Mouse (Mus musculus) midbrain, embryonic 12.5 days (tissue): ENCODE results near the gene Gab2. TPM values are rescaled to one million over a fixed set of nuclear protein-coding genes. Genes with fewer than 3 reads are reported as not detected.

Experiments
- ATAC-seq: fragments of 200-750 bp; cut with Nextera tagmentation; 2 replicates; pipeline ENCODE4 v1.8.0; 2017; ENCODE audit warnings: low read depth, moderate TSS enrichment, moderate library complexity; ENCODE audit not compliant: low FRiP score
- H3K27ac ChIP-seq: fragments of 300-500 bp; sonication (generic); replicated peaks from 2 replicates; pipeline ENCODE4 v1.5.1; 2016; ENCODE audit warnings: mild to moderate bottlenecking
- H3K27me3 ChIP-seq: fragments of 300-500 bp; sonication (generic); 2 replicates; pipeline ENCODE4 v1.6.1; 2016; ENCODE audit warnings: mild to moderate bottlenecking
- H3K36me3 ChIP-seq: fragments of 300-500 bp; sonication (generic); 2 replicates; pipeline ENCODE4 v1.6.1; 2016
- H3K4me1 ChIP-seq: fragments of 300-500 bp; sonication (generic); 2 replicates; pipeline ENCODE4 v1.6.1; 2016
- H3K4me2 ChIP-seq: fragments of 300-500 bp; sonication (generic); replicated peaks from 2 replicates; pipeline ENCODE4 v1.6.1; 2016; ENCODE audit warnings: mild to moderate bottlenecking, moderate library complexity
- H3K4me3 ChIP-seq: fragments of 300-500 bp; sonication (generic); 2 replicates; pipeline ENCODE4 v1.5.1; 2016; ENCODE audit warnings: mild to moderate bottlenecking
- H3K9ac ChIP-seq: fragments of 300-500 bp; sonication (generic); replicated peaks from 2 replicates; pipeline ENCODE4 v1.6.1; 2016; ENCODE audit warnings: mild to moderate bottlenecking, moderate library complexity
- H3K9me3 ChIP-seq: fragments of 300-500 bp; sonication (generic); 2 replicates; pipeline ENCODE4 v1.6.1; 2016; ENCODE audit warnings: mild to moderate bottlenecking
- WGBS: fragments of 180-500 bp; shearing (Covaris S2); methylation state at CpG from one replicate; pipeline ENCODE4 v1.1.7; 2016; 5-methylcytosine and 5-hydroxymethylcytosine counted together
- polyA plus RNA-seq: library from polyadenylated mRNA; unstranded; fragments of >200 nt; fragmentation: Nextera tagmentation; extraction: Ambion mirVana; gene quantifications from 2 replicates; pipeline ENCODE4 v1.2.1, GENCODE M21; 2016

Gene Gab2
- polyA plus RNA-seq, 1 experiment from 2014 or later = 15.7 TPM

DNA sequence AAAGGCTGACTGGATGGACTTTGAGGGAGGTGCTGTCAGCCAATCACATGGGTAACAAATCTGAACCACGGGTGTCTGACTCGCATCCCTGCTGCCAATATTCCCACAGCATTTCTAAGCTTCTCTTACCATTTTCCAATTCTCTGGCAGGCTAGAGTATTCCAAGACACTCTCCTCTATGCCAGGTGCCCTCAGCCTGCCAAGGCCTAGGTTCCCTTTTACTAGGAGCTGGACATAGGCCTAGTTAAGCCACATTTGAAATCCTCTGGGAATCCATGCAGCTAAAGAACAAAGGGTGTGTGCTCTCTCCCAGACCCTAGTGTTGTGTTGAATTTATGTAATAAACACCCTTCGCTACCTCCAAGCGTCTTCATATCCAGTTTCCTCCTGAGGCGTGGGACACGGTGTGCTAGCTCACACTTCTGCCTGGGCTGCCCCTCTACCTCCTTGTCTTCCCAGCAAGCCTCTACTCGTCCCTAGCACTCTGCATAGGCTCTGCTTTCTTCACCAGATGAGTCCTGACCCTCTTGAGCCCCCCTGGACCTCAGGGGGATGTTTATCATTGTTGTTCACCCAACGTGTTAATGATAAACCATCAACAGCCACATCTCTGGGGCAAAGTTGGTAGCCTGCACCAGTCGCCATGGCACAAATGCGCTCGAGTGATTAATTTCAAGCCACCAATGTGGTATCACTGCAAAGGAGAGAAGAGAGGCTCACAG is 270.6 kb downstream of the Gab2 start:
- WGBS = 87% methylated on average over 11 of the region's 11 CpGs

DNA sequence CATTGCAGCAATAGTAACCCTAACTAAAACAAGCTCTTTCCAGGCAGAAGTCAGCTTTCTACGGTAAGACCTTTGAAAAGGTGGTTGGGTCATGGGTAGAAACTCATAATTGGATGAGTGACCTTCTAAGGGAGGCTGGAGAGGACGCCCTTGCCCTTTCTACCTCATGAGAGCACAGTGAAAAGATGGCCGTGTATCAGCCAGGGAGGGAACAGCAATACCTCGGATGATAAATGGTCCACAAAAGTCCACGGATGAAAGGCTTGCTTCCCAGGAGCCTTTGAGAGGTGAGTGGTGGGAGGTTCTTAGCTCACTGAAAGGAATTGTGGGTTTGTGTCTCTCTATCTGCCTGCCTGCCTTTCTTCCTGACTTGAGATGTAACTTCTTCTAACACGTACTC is 272.0 kb downstream of the Gab2 start:
- Histone ChIP-seq H3K4me1 (peaks cover 9% of the 10 kb centered on the region; the same call in 1 of the 2 replicates), H3K27ac (no peak overlapping the region), H3K27me3 (0 out of 2 replicates have a peak, but pooled peaks cover 3% of the 10 kb centered on the region), H3K9ac (no peak overlapping the region), H3K4me2 (no peak overlapping the region), H3K36me3 (no peaks in the 10 kb centered on the region), H3K9me3 (no peaks in the 10 kb centered on the region), H3K4me3 (no peak overlapping the region)
- ATAC-seq = no peak
- WGBS = 88% methylated on average over 6 of the region's 6 CpGs

More for the DNA sequence above, 270.6 kb downstream of the Gab2 start:
- H3K4me1 ChIP-seq = peaks cover 9% of the 10 kb centered on the region; the same call in 1 of the 2 replicates
- H3K36me3 ChIP-seq = 0 out of 2 replicates have a peak, but pooled peaks cover 8% of the 10 kb centered on the region
- no peak overlapping the region for H3K4me3 ChIP-seq
- no peak overlapping the region for H3K27ac ChIP-seq
- H3K27me3 ChIP-seq = 0 out of 2 replicates have a peak, but pooled peaks cover 3% of the 10 kb centered on the region
- H3K9ac ChIP-seq = no peak overlapping the region
- H3K4me2 ChIP-seq = no peak overlapping the region
- ATAC-seq = no peak
- no peaks in the 10 kb centered on the region for H3K9me3 ChIP-seq

DNA sequence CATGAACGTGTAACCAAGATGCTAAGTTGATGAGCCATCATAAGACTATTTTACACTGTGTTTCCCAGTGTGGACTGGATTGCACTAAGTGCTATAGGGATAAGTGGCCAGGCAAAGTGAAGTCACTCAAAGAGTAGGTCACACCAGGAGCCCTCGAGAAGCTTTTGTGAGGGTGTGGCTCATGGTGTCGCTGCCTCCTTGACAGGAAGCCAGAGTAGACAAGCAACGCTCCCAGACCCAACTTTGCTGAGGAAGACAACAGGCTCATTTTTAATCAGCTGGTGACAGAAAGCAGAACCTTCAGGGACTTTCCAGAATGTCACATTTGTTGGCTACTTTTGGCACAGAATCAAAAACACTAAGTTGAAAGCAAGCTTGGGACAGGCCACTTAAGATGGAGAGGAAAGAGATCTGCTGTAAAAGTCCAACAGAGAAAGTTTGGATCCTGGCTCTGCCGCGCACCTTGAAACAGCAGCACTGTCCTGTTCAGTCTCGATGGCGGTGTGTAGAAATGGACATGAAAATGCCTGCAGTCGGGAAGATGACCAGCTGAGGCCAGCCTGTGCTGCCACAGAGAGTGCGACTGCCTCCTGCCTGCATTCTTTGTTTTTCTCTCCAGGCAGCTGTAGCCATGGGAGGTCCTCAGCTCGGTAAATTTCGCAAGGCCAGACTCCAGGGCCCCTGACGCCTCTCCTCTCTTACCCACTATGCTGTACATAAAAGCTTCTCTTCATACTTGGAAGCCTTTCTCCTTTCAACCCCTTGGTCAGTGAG is 273.9 kb downstream of the Gab2 start:
- Histone ChIP-seq H3K9ac (no peak overlapping the region), H3K4me2 (no peak overlapping the region), H3K4me3 (no peak overlapping the region), H3K36me3 (no peaks in the 10 kb centered on the region), H3K27me3 (0 out of 2 replicates have a peak, but pooled peaks cover 3% of the 10 kb centered on the region), H3K9me3 (no peaks in the 10 kb centered on the region), H3K4me1 (peaks cover 11% of the 10 kb centered on the region; the same call in 1 of the 2 replicates), H3K27ac (no peak overlapping the region)
- WGBS = 46% methylated on average over 13 of the region's 13 CpGs
- ATAC-seq = no peak

DNA sequence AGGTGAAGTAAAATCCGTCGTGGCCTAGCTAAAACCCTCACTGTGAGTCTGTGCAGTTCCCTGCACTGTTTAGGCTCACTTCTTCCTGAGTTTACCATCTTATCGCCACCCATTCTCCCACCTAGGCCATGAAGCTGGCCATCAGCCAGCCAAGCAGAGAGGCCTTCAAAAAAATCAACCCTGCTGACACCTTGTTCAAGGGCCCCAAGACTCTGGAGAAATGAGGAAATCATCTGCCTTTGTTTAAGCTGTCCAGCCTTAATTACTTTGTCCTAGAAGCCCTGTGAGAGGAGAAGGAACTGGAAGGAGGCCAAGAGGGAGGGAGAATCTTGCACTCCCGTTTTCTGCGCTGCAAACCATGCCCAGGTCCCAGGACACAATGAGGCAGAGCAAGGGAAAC is 274.9 kb downstream of the Gab2 start:
- no peak for ATAC-seq
- WGBS = 80% methylated on average over 5 of the region's 5 CpGs

GRCm38 (mm10) chr7:97356875-97357276 is 275.5 kb downstream of the Gab2 start:
- no peak overlapping the region for H3K4me2 ChIP-seq
- no peak overlapping the region for H3K4me3 ChIP-seq
- 0 out of 2 replicates have a peak, but pooled peaks cover 3% of the 10 kb centered on the region for H3K27me3 ChIP-seq
- no peak for ATAC-seq
- H3K36me3 ChIP-seq = no peaks in the 10 kb centered on the region
- no peaks in the 10 kb centered on the region for H3K9me3 ChIP-seq
- H3K4me1 ChIP-seq = peaks cover 5% of the 10 kb centered on the region; the same call in 1 of the 2 replicates
- H3K27ac ChIP-seq = no peak overlapping the region
- WGBS = 82% methylated on average over 5 of the region's 5 CpGs
- H3K9ac ChIP-seq = no peak overlapping the region

More for the DNA sequence above, 274.9 kb downstream of the Gab2 start:
- Histone ChIP-seq H3K9me3 (no peaks in the 10 kb centered on the region), H3K9ac (no peak overlapping the region), H3K36me3 (no peaks in the 10 kb centered on the region), H3K4me3 (no peak overlapping the region), H3K27me3 (0 out of 2 replicates have a peak, but pooled peaks cover 3% of the 10 kb centered on the region), H3K4me2 (no peak overlapping the region), H3K27ac (no peak overlapping the region), H3K4me1 (peaks cover 6% of the 10 kb centered on the region; the same call in 1 of the 2 replicates)

- no peak overlapping the region for H3K27ac ChIP-seq
- WGBS = 67% methylated on average over 3 of the region's 3 CpGs
- H3K27me3 ChIP-seq = 0 out of 2 replicates have a peak, but pooled peaks cover 3% of the 10 kb centered on the region
- ATAC-seq = no peak
- no peak overlapping the region for H3K4me2 ChIP-seq
- no peak overlapping the region for H3K4me3 ChIP-seq
- no peaks in the 10 kb centered on the region for H3K9me3 ChIP-seq
- no peaks in the 10 kb centered on the region for H3K36me3 ChIP-seq
- H3K4me1 ChIP-seq = peaks cover 5% of the 10 kb centered on the region; the same call in 1 of the 2 replicates
- H3K9ac ChIP-seq = no peak overlapping the region
Measured at GRCm38 (mm10) chr7:97357840-97358239, 276.5 kb downstream of the Gab2 start.

DNA sequence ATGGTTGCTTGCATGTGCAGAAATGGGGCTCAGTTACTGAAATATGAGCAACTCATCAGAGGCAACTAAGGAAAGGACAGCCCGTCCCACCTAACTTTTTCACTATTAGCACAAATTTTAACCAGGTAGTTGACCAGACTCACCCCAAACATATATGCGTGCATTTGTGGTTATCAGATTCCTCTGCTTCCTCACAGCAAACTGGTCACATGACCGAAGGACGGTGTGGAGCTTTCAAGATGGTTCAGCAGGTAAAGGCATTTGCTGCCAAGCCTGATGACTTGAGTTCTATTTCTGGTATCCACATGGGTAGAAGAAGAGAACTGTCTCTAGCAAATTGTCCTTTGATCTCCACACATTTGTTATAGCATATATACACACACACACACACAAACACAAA is 277.0 kb downstream of the Gab2 start:
- Histone ChIP-seq H3K27ac (no peak overlapping the region), H3K36me3 (no peaks in the 10 kb centered on the region), H3K9ac (no peak overlapping the region), H3K9me3 (no peaks in the 10 kb centered on the region), H3K4me3 (no peak overlapping the region), H3K27me3 (0 out of 2 replicates have a peak, but pooled peaks cover 3% of the 10 kb centered on the region), H3K4me1 (peaks cover 5% of the 10 kb centered on the region; the same call in 1 of the 2 replicates), H3K4me2 (no peak overlapping the region)
- WGBS = 85% methylated on average over 4 of the region's 4 CpGs
- no peak for ATAC-seq

Other genes with a start within 250 kb of the Gab2 start
- 23.9 and 25.6 TPM in 2 replicates for gene Nars2, start 130.1 kb upstream of the Gab2 start, polyA plus RNA-seq